Mouse (Mus musculus): ENCODE data around the gene Nmral1.

DNA sequence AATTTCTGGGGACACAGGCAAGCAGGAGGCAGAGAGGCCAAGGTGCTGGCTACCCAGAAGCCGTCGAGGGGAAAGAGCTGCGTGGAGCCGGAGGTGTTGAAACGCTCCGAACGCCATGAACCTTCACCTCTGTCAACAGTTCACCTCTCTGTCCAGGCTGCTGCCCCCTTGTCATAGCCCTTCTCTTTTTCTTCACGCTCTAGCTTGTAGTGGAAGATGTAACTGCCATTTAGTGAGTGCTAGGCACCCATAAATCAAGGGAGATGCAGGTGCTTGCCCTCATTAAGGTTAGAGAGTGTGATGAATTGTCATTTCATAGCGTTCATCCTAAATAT, 34.7 kb downstream of the Nmral1 start:
- no peak for TF ChIP-seq CTCF (IDR thresholded peaks at IDR 0.05; ENCODE audit: low read depth)
- no peak for TF ChIP-seq EP300 (IDR thresholded peaks at IDR 0.05; ENCODE audit: low read depth)
